Mouse (Mus musculus): Measurements from ENCODE around the gene Rnpepl1. TPM values are rescaled to one million over a fixed set of nuclear protein-coding genes. Genes with fewer than 3 reads are reported as not detected.

Rnpepl1 gene
- polyA plus RNA-seq, 1 experiment from 2014 or later = 22.3 TPM

DNA sequence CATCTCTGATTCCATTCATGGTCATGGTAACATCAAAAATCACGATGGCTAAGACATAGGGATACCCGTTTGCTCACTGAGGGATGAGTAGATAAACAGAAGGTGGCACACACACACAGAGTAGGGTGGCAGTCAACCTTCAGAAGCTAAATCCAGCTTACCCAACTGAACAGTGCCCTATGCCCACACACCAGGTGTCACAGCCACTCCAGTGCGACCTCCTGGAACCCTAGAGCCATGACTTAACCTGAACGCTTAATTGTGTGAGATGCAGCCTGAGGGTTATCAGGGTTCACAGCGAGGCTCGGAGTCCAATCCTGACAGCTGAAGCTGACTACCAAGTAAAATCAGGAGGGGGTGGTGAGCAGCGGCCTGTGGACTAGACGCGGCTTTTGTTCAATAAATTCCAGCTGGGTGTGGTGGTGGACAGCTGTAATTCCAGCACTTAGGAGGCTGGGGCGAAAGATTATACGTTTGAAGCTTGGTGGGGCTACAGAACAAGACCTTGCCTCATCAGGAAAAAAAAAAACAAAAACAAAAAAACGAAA, 33.1 kb upstream of the Rnpepl1 start:
- Histone ChIP-seq H3K4me1 (ENCODE audit: control insufficient read depth, insufficient read depth, low read length) (no peaks in the 10 kb centered on the region), H3K36me3 (ENCODE audit: control insufficient read depth, insufficient read depth, low read length) (no peaks in the 10 kb centered on the region), H3K27me3 (ENCODE audit: control insufficient read depth, insufficient read depth, low read length) (no peaks in the 10 kb centered on the region), H3K4me3 (ENCODE audit: low read depth, low read length) (no peak overlapping the region), H3K27ac (ENCODE audit: low read depth, low read length) (no peak overlapping the region), H3K9ac (ENCODE audit: low read length) (no peak overlapping the region), H3K9me3 (ENCODE audit: control insufficient read depth, low read length) (no peaks in the 10 kb centered on the region), H3K4me2 (ENCODE audit: low read depth) (no peak overlapping the region)
- DNase-seq (ENCODE audit: low spot score) (no peak), ATAC-seq (ENCODE audit: insufficient read depth, low FRiP score, low TSS enrichment) (no peak)
- WGBS = 78% methylated on average over 12 of the region's 12 CpGs

- ATAC-seq (ENCODE audit: insufficient read depth, low FRiP score, low TSS enrichment) = no peak
- Histone ChIP-seq H3K9me3 (ENCODE audit: control insufficient read depth, low read length) (no peaks in the 10 kb centered on the region), H3K4me2 (ENCODE audit: low read depth) (no peak overlapping the region), H3K4me1 (ENCODE audit: control insufficient read depth, insufficient read depth, low read length) (no peaks in the 10 kb centered on the region), H3K4me3 (ENCODE audit: low read depth, low read length) (no peak overlapping the region), H3K36me3 (ENCODE audit: control insufficient read depth, insufficient read depth, low read length) (no peaks in the 10 kb centered on the region), H3K27me3 (ENCODE audit: control insufficient read depth, insufficient read depth, low read length) (no peaks in the 10 kb centered on the region), H3K27ac (ENCODE audit: low read depth, low read length) (no peak overlapping the region), H3K9ac (ENCODE audit: low read length) (no peak overlapping the region)
- DNase-seq (ENCODE audit: low spot score) = no peak
- 87% methylated on average over 13 of the region's 13 CpGs for WGBS
Observed at GRCm38 (mm10) chr1:92878066-92878741, 32.4 kb upstream of the Rnpepl1 start.

GRCm38 (mm10) chr1:92879266-92879665, 31.3 kb upstream of the Rnpepl1 start:
- Histone ChIP-seq H3K9ac (ENCODE audit: low read length) (no peak overlapping the region), H3K9me3 (ENCODE audit: control insufficient read depth, low read length) (no peaks in the 10 kb centered on the region), H3K36me3 (ENCODE audit: control insufficient read depth, insufficient read depth, low read length) (no peaks in the 10 kb centered on the region), H3K27ac (ENCODE audit: low read depth, low read length) (no peak overlapping the region), H3K4me3 (ENCODE audit: low read depth, low read length) (no peak overlapping the region), H3K4me1 (ENCODE audit: control insufficient read depth, insufficient read depth, low read length) (no peaks in the 10 kb centered on the region), H3K4me2 (ENCODE audit: low read depth) (no peak overlapping the region), H3K27me3 (ENCODE audit: control insufficient read depth, insufficient read depth, low read length) (no peaks in the 10 kb centered on the region)
- 88% methylated on average over 12 of the region's 12 CpGs for WGBS
- no peak for ATAC-seq (ENCODE audit: insufficient read depth, low FRiP score, low TSS enrichment)
- no peak for DNase-seq (ENCODE audit: low spot score)

DNA sequence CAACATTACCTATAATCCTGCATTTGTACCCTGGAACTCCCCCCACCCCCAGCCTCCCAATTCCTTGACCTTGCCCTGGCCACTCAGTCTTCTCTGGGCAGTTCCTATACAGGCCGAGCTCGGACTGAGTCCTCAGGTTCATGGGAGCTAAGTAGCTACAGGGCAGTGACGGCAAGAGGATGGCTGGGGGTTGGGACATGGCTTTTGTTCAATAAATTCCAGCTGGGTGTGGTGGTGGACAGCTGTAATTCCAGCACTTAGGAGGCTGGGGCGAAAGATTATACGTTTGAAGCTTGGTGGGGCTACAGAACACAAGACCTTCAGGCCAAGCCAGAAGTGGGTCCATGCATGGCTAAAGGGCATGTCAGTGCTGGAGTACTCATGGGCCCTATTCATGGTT, 30.5 kb upstream of the Rnpepl1 start:
- no peaks in the 10 kb centered on the region for H3K4me1 ChIP-seq (ENCODE audit: control insufficient read depth, insufficient read depth, low read length)
- DNase-seq (ENCODE audit: low spot score) (no peak), ATAC-seq (ENCODE audit: insufficient read depth, low FRiP score, low TSS enrichment) (no peak)
- H3K4me2 ChIP-seq (ENCODE audit: low read depth) = no peak overlapping the region
- H3K9ac ChIP-seq (ENCODE audit: low read length) = no peak overlapping the region
- no peaks in the 10 kb centered on the region for H3K27me3 ChIP-seq (ENCODE audit: control insufficient read depth, insufficient read depth, low read length)
- no peak overlapping the region for H3K27ac ChIP-seq (ENCODE audit: low read depth, low read length)
- H3K9me3 ChIP-seq (ENCODE audit: control insufficient read depth, low read length) = no peaks in the 10 kb centered on the region
- H3K4me3 ChIP-seq (ENCODE audit: low read depth, low read length) = no peak overlapping the region
- H3K36me3 ChIP-seq (ENCODE audit: control insufficient read depth, insufficient read depth, low read length) = no peaks in the 10 kb centered on the region
- 90% methylated on average over 5 of the region's 5 CpGs for WGBS

- no peak overlapping the region for H3K4me3 ChIP-seq (ENCODE audit: low read depth, low read length)
- H3K4me1 ChIP-seq (ENCODE audit: control insufficient read depth, insufficient read depth, low read length) = no peaks in the 10 kb centered on the region
- no peak overlapping the region for H3K9ac ChIP-seq (ENCODE audit: low read length)
- no peak for DNase-seq (ENCODE audit: low spot score)
- WGBS = 88% methylated on average over 6 of the region's 6 CpGs
- H3K27ac ChIP-seq (ENCODE audit: low read depth, low read length) = no peak overlapping the region
- no peak overlapping the region for H3K4me2 ChIP-seq (ENCODE audit: low read depth)
- no peaks in the 10 kb centered on the region for H3K36me3 ChIP-seq (ENCODE audit: control insufficient read depth, insufficient read depth, low read length)
- no peaks in the 10 kb centered on the region for H3K27me3 ChIP-seq (ENCODE audit: control insufficient read depth, insufficient read depth, low read length)
- H3K9me3 ChIP-seq (ENCODE audit: control insufficient read depth, low read length) = no peaks in the 10 kb centered on the region
- ATAC-seq (ENCODE audit: insufficient read depth, low FRiP score, low TSS enrichment) = no peak
Observed at GRCm38 (mm10) chr1:92881982-92882381, 28.6 kb upstream of the Rnpepl1 start.

GRCm38 (mm10) chr1:92888901-92889655, 21.5 kb upstream of the Rnpepl1 start:
- no peaks in the 10 kb centered on the region for H3K27me3 ChIP-seq (ENCODE audit: control insufficient read depth, insufficient read depth, low read length)
- H3K9me3 ChIP-seq (ENCODE audit: control insufficient read depth, low read length) = no peaks in the 10 kb centered on the region
- no peak for DNase-seq (ENCODE audit: low spot score)
- no peaks in the 10 kb centered on the region for H3K36me3 ChIP-seq (ENCODE audit: control insufficient read depth, insufficient read depth, low read length)
- H3K4me3 ChIP-seq (ENCODE audit: low read depth, low read length) = no peak overlapping the region
- 69% methylated on average over 7 of the region's 7 CpGs for WGBS
- H3K27ac ChIP-seq (ENCODE audit: low read depth, low read length) = no peak overlapping the region
- ATAC-seq (ENCODE audit: insufficient read depth, low FRiP score, low TSS enrichment) = no peak
- no peaks in the 10 kb centered on the region for H3K4me1 ChIP-seq (ENCODE audit: control insufficient read depth, insufficient read depth, low read length)
- no peak overlapping the region for H3K4me2 ChIP-seq (ENCODE audit: low read depth)
- no peak overlapping the region for H3K9ac ChIP-seq (ENCODE audit: low read length)

DNA sequence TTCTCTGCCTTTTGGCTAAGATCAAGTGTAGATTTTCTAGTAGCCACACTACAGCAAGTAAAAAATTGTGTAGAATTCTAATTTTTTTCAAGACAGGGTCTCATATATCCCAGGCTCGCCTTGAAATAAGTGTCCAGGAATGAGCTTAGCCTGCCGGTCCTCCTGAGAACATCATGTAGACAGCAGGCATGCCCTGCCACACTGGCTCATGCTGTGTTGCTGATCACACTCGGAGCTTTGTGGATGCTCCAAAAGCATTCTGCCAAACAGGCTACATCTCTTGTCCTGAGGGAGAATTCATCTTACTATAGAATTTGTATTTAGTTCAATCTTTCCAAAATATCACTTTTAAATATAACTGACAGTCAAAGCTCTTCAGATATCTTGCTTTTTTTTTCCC, 17.8 kb upstream of the Rnpepl1 start:
- no peak for DNase-seq (ENCODE audit: low spot score)
- WGBS = 71% methylated on average over 3 of the region's 3 CpGs
- H3K27ac ChIP-seq (ENCODE audit: low read depth, low read length) = no peak overlapping the region
- H3K9me3 ChIP-seq (ENCODE audit: control insufficient read depth, low read length) = no peaks in the 10 kb centered on the region
- H3K4me2 ChIP-seq (ENCODE audit: low read depth) = no peak overlapping the region
- no peak overlapping the region for H3K9ac ChIP-seq (ENCODE audit: low read length)
- no peak for ATAC-seq (ENCODE audit: insufficient read depth, low FRiP score, low TSS enrichment)
- no peaks in the 10 kb centered on the region for H3K27me3 ChIP-seq (ENCODE audit: control insufficient read depth, insufficient read depth, low read length)
- H3K4me3 ChIP-seq (ENCODE audit: low read depth, low read length) = no peak overlapping the region
- H3K4me1 ChIP-seq (ENCODE audit: control insufficient read depth, insufficient read depth, low read length) = no peaks in the 10 kb centered on the region
- H3K36me3 ChIP-seq (ENCODE audit: control insufficient read depth, insufficient read depth, low read length) = no peaks in the 10 kb centered on the region

- 77% methylated on average over 3 of the region's 3 CpGs for WGBS
- Histone ChIP-seq H3K4me3 (ENCODE audit: low read depth, low read length) (no peak overlapping the region), H3K27me3 (ENCODE audit: control insufficient read depth, insufficient read depth, low read length) (no peaks in the 10 kb centered on the region), H3K4me2 (ENCODE audit: low read depth) (no peak overlapping the region), H3K36me3 (ENCODE audit: control insufficient read depth, insufficient read depth, low read length) (no peaks in the 10 kb centered on the region), H3K9me3 (ENCODE audit: control insufficient read depth, low read length) (no peaks in the 10 kb centered on the region), H3K9ac (ENCODE audit: low read length) (no peak overlapping the region), H3K27ac (ENCODE audit: low read depth, low read length) (no peak overlapping the region), H3K4me1 (ENCODE audit: control insufficient read depth, insufficient read depth, low read length) (no peaks in the 10 kb centered on the region)
- ATAC-seq (ENCODE audit: insufficient read depth, low FRiP score, low TSS enrichment) = no peak
- no peak for DNase-seq (ENCODE audit: low spot score)
Observed at GRCm38 (mm10) chr1:92893896-92894295, 16.7 kb upstream of the Rnpepl1 start.

- DNase-seq (ENCODE audit: low spot score) (peak; percentile 85), ATAC-seq (ENCODE audit: insufficient read depth, low FRiP score, low TSS enrichment) (0 out of 2 replicates have a peak, but pooled peaks have one; percentile 67)
- Histone ChIP-seq H3K4me3 (ENCODE audit: low read depth, low read length) (no peak overlapping the region), H3K36me3 (ENCODE audit: control insufficient read depth, insufficient read depth, low read length) (no peaks in the 10 kb centered on the region), H3K9me3 (ENCODE audit: control insufficient read depth, low read length) (no peaks in the 10 kb centered on the region), H3K4me1 (ENCODE audit: control insufficient read depth, insufficient read depth, low read length) (no peaks in the 10 kb centered on the region), H3K27me3 (ENCODE audit: control insufficient read depth, insufficient read depth, low read length) (no peaks in the 10 kb centered on the region), H3K27ac (ENCODE audit: low read depth, low read length) (no peak overlapping the region), H3K4me2 (ENCODE audit: low read depth) (no peak overlapping the region), H3K9ac (ENCODE audit: low read length) (no peak overlapping the region)
- WGBS = 13% methylated on average over 3 of the region's 3 CpGs
Observed at GRCm38 (mm10) chr1:92895089-92895488, 15.5 kb upstream of the Rnpepl1 start.

Data from neural tube, embryonic 11.5 days (tissue).